Mouse (Mus musculus) stomach, postnatal 0 days (tissue): ENCODE data around the gene Prox2.

ENCODE experiments used
- CTCF ChIP-seq: IDR thresholded peaks from 2 replicates; pipeline ENCODE4 v1.5.1; 2016; ENCODE audit warnings: antibody characterized with exemption, low read depth, mild to moderate bottlenecking, moderate library complexity
- EP300 ChIP-seq: optimal IDR thresholded peaks from 2 replicates; pipeline ENCODE3; 2016; ENCODE audit warnings: antibody characterized with exemption

DNA sequence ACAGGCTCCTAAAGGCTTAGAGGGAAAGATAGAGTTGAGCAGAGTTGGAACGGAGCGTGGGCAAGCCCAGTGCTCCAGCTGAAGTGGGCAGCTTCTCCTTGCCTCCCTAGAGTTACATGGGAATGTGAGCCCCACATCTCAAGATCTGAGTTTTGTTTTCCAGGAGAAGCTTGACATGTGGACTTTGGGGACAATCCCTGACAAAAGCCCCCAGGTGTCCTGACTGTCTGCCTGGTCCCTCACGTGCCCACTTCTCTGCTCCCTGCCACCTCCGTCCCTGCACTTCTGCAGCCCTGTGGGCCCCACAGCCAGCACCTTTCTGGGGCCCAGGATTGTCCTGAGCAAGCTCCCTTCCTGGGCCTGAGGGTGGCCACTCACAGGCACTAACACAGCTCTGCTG, 34.3 kb upstream of the Prox2 start:
- TF ChIP-seq CTCF (no peak), EP300 (no peak)
